Mouse (Mus musculus) ES-Bruce4 (cell line): ENCODE data around the gene Arhgap20.

Experiments used
- CTCF ChIP-seq: IDR thresholded peaks from one replicate; pipeline ENCODE4 v1.8.1; 2011; ENCODE audit warnings: low read depth, low read length
- EP300 ChIP-seq: IDR thresholded peaks from 2 replicates; pipeline ENCODE4 v1.6.1; 2011; ENCODE audit warnings: low read depth, low read length; ENCODE audit not compliant: insufficient read depth
- POLR2A ChIP-seq: IDR thresholded peaks from one replicate; pipeline ENCODE4 v1.8.1; 2011; ENCODE audit warnings: low read length; ENCODE audit not compliant: insufficient read depth

DNA sequence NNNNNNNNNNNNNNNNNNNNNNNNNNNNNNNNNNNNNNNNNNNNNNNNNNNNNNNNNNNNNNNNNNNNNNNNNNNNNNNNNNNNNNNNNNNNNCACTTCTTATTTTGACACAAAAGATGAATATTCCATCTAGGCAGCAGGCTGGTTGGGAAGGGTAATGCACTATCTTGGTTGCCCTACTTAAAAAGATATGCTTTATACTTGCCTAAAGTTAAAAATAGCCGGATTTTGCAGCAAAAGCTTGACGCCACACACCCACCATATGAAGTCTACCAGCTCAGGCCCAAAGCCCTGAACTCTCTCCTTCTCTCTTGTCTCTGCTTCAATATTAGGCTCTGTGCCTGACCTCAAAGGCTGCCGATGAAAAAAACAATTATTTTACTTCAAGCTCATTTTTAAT lies 46.3 kb upstream of the Arhgap20 start:
- no peak for TF ChIP-seq CTCF
- TF ChIP-seq EP300, result no peak
- no peak for TF ChIP-seq POLR2A
